Mouse (Mus musculus): ENCODE measurements around the gene Icam5.
"Not testable (repeated sequence)": the region's sequence is repeated elsewhere in the genome, so short reads cannot be mapped to it uniquely, and the experiment has no call there.

Gene Icam5

GRCm38 (mm10) chr9:21031896-21032351 is at the start of gene Icam5:
Gene Icam5 (plus strand): TSS chr9:21032073.
- DNase-seq = no peak

GRCm38 (mm10) chr9:20982171-20982570 is 49.7 kb upstream of the Icam5 start:
- no peak for DNase-seq

GRCm38 (mm10) chr9:20983169-20983568 is 48.7 kb upstream of the Icam5 start:
- DNase-seq = no peak

- no peak for DNase-seq
These were observed 44.8 kb upstream of the Icam5 start for GRCm38 (mm10) chr9:20986952-20987686.

- DNase-seq = no peak
These were observed 43.9 kb upstream of the Icam5 start for GRCm38 (mm10) chr9:20987953-20988352.

- DNase-seq = no peak
These were observed 41.0 kb upstream of the Icam5 start for GRCm38 (mm10) chr9:20990861-20991260.

- no peak for DNase-seq
These were observed 40.3 kb upstream of the Icam5 start for GRCm38 (mm10) chr9:20991587-20991986.

GRCm38 (mm10) chr9:20993165-20993898 is 38.5 kb upstream of the Icam5 start:
- DNase-seq = no peak

GRCm38 (mm10) chr9:20995069-20995468 is 36.8 kb upstream of the Icam5 start:
- DNase-seq = no peak

- DNase-seq = no peak
These were observed 34.8 kb upstream of the Icam5 start for GRCm38 (mm10) chr9:20997065-20997464.

- DNase-seq = not testable (repeated sequence)
These were observed 33.5 kb upstream of the Icam5 start for GRCm38 (mm10) chr9:20998337-20998736.

GRCm38 (mm10) chr9:21000811-21001210 is 31.1 kb upstream of the Icam5 start:
- DNase-seq = no peak

- DNase-seq = no peak
These were observed 30.1 kb upstream of the Icam5 start for GRCm38 (mm10) chr9:21001651-21002200.

- no peak for DNase-seq
These were observed 29.6 kb upstream of the Icam5 start for GRCm38 (mm10) chr9:21002270-21002626.

GRCm38 (mm10) chr9:21002627-21003551 is 29.0 kb upstream of the Icam5 start, which contains the start of gene Mrpl4:
Gene Mrpl4 (plus strand): TSS chr9:21002738.
- DNase-seq = peak; percentile 89

GRCm38 (mm10) chr9:21007313-21007952 is 24.4 kb upstream of the Icam5 start:
- DNase-seq = no peak

- no peak for DNase-seq
These were observed 23.9 kb upstream of the Icam5 start for GRCm38 (mm10) chr9:21008007-21008406.

- DNase-seq = no peak
These were observed 21.5 kb upstream of the Icam5 start for GRCm38 (mm10) chr9:21010362-21010761.

GRCm38 (mm10) chr9:21010939-21011541 is 20.8 kb upstream of the Icam5 start:
- not testable (repeated sequence) for DNase-seq

- DNase-seq = no peak
These were observed 20.0 kb upstream of the Icam5 start for GRCm38 (mm10) chr9:21011846-21012312.

GRCm38 (mm10) chr9:21012368-21012767 is 19.5 kb upstream of the Icam5 start:
- DNase-seq = no peak
